Mouse (Mus musculus) stomach, embryonic 14.5 days (tissue): ENCODE measurements at regions not wholly inside any gene's neighbourhood (a gene's known extent, or its start where the extent isn't known, plus 50 kb on each side); places are given as distances from the start of the nearest gene placed in this dataset.

Experiments
- ATAC-seq: fragments of 200-750 bp; cut with Nextera tagmentation; 2 replicates; pipeline ENCODE4 v1.8.0; 2017; ENCODE audit warnings: low read depth, moderate TSS enrichment; ENCODE audit not compliant: insufficient number of reproducible peaks, insufficient read depth, low FRiP score
- H3K27ac ChIP-seq: fragments of 300-500 bp; sonication (generic); 2 replicates; pipeline ENCODE4 v1.5.1; 2014; ENCODE audit warnings: mild to moderate bottlenecking, low read length, moderate library complexity, mixed read lengths
- H3K27me3 ChIP-seq: fragments of 300-500 bp; sonication (generic); 2 replicates; pipeline ENCODE4 v1.6.1; 2014; ENCODE audit warnings: low read length, control low read depth, mixed read lengths; ENCODE audit not compliant: control insufficient read depth, insufficient read depth
- H3K36me3 ChIP-seq: fragments of 300-500 bp; sonication (generic); 2 replicates; pipeline ENCODE4 v1.6.1; 2014; ENCODE audit warnings: mild to moderate bottlenecking, control low read depth, low read length, moderate library complexity, mixed read lengths; ENCODE audit not compliant: control insufficient read depth, insufficient read depth
- H3K4me1 ChIP-seq: fragments of 300-500 bp; sonication (generic); 2 replicates; pipeline ENCODE4 v1.6.1; 2014; ENCODE audit warnings: low read length, control low read depth, mixed read lengths; ENCODE audit not compliant: control insufficient read depth, insufficient read depth
- H3K4me2 ChIP-seq: fragments of 300-500 bp; sonication (generic); replicated peaks from 2 replicates; pipeline ENCODE4 v1.6.1; 2014; ENCODE audit warnings: low read depth, low read length, control low read depth
- H3K4me3 ChIP-seq: fragments of 300-500 bp; sonication (generic); 2 replicates; pipeline ENCODE4 v1.5.1; 2014; ENCODE audit warnings: low read depth, low read length, control low read depth
- H3K9ac ChIP-seq: fragments of 300-500 bp; sonication (generic); replicated peaks from 2 replicates; pipeline ENCODE4 v1.6.1; 2014; ENCODE audit warnings: low read depth, mild to moderate bottlenecking, control low read depth, low read length, moderate library complexity, mixed read lengths
- H3K9me3 ChIP-seq: fragments of 300-500 bp; sonication (generic); 2 replicates; pipeline ENCODE4 v1.6.1; 2016; ENCODE audit warnings: low read depth, low read length, control low read depth; ENCODE audit not compliant: control insufficient read depth
- WGBS: fragments of 180-500 bp; shearing (Covaris S2); extraction: QIAGEN DNeasy Blood & Tissue Kit; methylation state at CpG from one replicate; pipeline ENCODE4 v1.1.7; 2014; 5-methylcytosine and 5-hydroxymethylcytosine counted together

GRCm38 (mm10) chr1:76664381-76664780 is 850.5 kb downstream of the Epha4 start:
- 73% methylated on average over 4 of the region's 4 CpGs for WGBS
- Histone ChIP-seq H3K36me3 (no peaks in the 10 kb centered on the region), H3K4me1 (no peaks in the 10 kb centered on the region), H3K27ac (no peak overlapping the region), H3K9me3 (no peaks in the 10 kb centered on the region), H3K4me2 (no peak overlapping the region), H3K9ac (no peak overlapping the region), H3K4me3 (no peak overlapping the region), H3K27me3 (no peaks in the 10 kb centered on the region)
- ATAC-seq, result no peak

GRCm38 (mm10) chr1:76676836-76677235 is 838.1 kb downstream of the Epha4 start:
- ATAC-seq, result no peak
- H3K4me3 ChIP-seq, result no peak overlapping the region
- H3K9me3 ChIP-seq, result no peaks in the 10 kb centered on the region
- H3K9ac ChIP-seq, result no peak overlapping the region
- no peaks in the 10 kb centered on the region for H3K36me3 ChIP-seq
- no peak overlapping the region for H3K4me2 ChIP-seq
- 57% methylated on average over 6 of the region's 6 CpGs for WGBS
- no peaks in the 10 kb centered on the region for H3K4me1 ChIP-seq
- no peak overlapping the region for H3K27ac ChIP-seq
- no peaks in the 10 kb centered on the region for H3K27me3 ChIP-seq

- WGBS, result 80% methylated on average over 2 of the region's 2 CpGs
These were observed 809.3 kb downstream of the Epha4 start for GRCm38 (mm10) chr1:76705556-76705955.

GRCm38 (mm10) chr1:76717639-76718292 is 797.1 kb downstream of the Epha4 start:
- 49% methylated on average over 11 of the region's 11 CpGs for WGBS
- ATAC-seq, result no peak
- no peaks in the 10 kb centered on the region for H3K27me3 ChIP-seq

More at GRCm38 (mm10) chr1:76705556-76705955, 809.3 kb downstream of the Epha4 start:
- no peak for ATAC-seq
- Histone ChIP-seq H3K27me3 (no peaks in the 10 kb centered on the region), H3K9me3 (no peaks in the 10 kb centered on the region), H3K4me2 (no peak overlapping the region), H3K27ac (no peak overlapping the region), H3K4me3 (no peak overlapping the region), H3K9ac (no peak overlapping the region), H3K36me3 (no peaks in the 10 kb centered on the region), H3K4me1 (no peaks in the 10 kb centered on the region)

DNA sequence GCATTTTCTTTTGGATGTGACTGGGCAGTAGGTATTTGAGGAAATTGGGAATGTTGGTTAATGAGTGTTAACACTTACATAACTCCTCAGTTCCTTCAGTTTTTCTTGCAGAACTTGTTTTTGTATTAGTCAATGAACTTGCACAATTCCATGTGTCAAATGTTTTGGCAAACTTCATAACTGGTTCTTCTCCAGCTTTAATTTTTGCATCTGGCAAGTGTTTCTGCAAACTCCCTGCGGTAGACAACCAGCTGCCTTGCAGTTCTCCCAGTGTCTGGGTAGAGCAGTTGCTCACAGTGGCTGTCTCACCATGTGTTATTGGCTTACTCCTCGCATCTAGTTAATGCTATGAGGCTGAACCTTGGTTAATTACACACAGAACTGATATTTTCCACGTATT is 790.4 kb downstream of the Epha4 start:
- Histone ChIP-seq H3K27me3 (no peaks in the 10 kb centered on the region), H3K4me2 (no peak overlapping the region), H3K9ac (no peak overlapping the region), H3K9me3 (no peaks in the 10 kb centered on the region), H3K4me3 (no peak overlapping the region), H3K27ac (no peak overlapping the region), H3K4me1 (no peaks in the 10 kb centered on the region), H3K36me3 (no peaks in the 10 kb centered on the region)
- ATAC-seq, result no peak
- WGBS, result 72% methylated on average over 3 of the region's 3 CpGs

More at GRCm38 (mm10) chr1:76717639-76718292, 797.1 kb downstream of the Epha4 start:
- H3K4me2 ChIP-seq, result no peak overlapping the region
- H3K4me1 ChIP-seq, result no peaks in the 10 kb centered on the region
- H3K27ac ChIP-seq, result no peak overlapping the region
- H3K36me3 ChIP-seq, result no peaks in the 10 kb centered on the region
- no peak overlapping the region for H3K9ac ChIP-seq
- H3K9me3 ChIP-seq, result no peaks in the 10 kb centered on the region
- no peak overlapping the region for H3K4me3 ChIP-seq

- Histone ChIP-seq H3K4me1 (no peaks in the 10 kb centered on the region), H3K4me2 (no peak overlapping the region), H3K27ac (no peak overlapping the region), H3K27me3 (no peaks in the 10 kb centered on the region), H3K36me3 (no peaks in the 10 kb centered on the region), H3K9ac (no peak overlapping the region), H3K4me3 (no peak overlapping the region), H3K9me3 (no peaks in the 10 kb centered on the region)
- ATAC-seq, result no peak
- WGBS, result 75% methylated on average over 1 of the region's 1 CpGs
These were observed 777.9 kb downstream of the Epha4 start for GRCm38 (mm10) chr1:76737003-76737402.

GRCm38 (mm10) chr1:76737663-76738062 is 777.2 kb downstream of the Epha4 start:
- 84% methylated on average over 2 of the region's 2 CpGs for WGBS

DNA sequence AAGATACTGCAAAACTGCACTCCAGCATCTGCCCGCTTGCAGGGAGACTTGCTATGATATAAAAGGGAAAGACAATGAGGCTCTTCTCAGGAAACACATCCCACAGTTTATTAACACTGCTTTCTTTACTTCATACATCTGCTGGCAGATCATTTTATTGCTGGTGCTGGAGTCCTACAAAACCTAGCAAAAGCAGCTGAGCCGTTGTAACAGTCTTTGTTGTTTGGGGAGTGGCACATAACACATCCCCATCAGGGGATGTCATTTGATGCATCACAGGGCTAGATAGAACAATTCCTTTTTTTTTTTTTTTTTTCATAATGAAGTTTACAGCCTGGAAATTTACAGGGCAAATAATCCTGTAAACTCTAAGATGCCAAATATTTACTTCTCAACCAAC is 742.2 kb downstream of the Epha4 start:
- Histone ChIP-seq H3K4me1 (no peaks in the 10 kb centered on the region), H3K27ac (no peak overlapping the region), H3K27me3 (no peaks in the 10 kb centered on the region), H3K9me3 (no peaks in the 10 kb centered on the region), H3K36me3 (no peaks in the 10 kb centered on the region), H3K9ac (no peak overlapping the region), H3K4me2 (no peak overlapping the region), H3K4me3 (no peak overlapping the region)
- WGBS, result 70% methylated on average over 2 of the region's 2 CpGs
- no peak for ATAC-seq

More at GRCm38 (mm10) chr1:76737663-76738062, 777.2 kb downstream of the Epha4 start:
- H3K4me1 ChIP-seq, result no peaks in the 10 kb centered on the region
- H3K4me3 ChIP-seq, result no peak overlapping the region
- no peak overlapping the region for H3K9ac ChIP-seq
- no peak overlapping the region for H3K27ac ChIP-seq
- H3K27me3 ChIP-seq, result no peaks in the 10 kb centered on the region
- H3K36me3 ChIP-seq, result no peaks in the 10 kb centered on the region
- H3K9me3 ChIP-seq, result no peaks in the 10 kb centered on the region
- H3K4me2 ChIP-seq, result no peak overlapping the region
- ATAC-seq, result no peak

DNA sequence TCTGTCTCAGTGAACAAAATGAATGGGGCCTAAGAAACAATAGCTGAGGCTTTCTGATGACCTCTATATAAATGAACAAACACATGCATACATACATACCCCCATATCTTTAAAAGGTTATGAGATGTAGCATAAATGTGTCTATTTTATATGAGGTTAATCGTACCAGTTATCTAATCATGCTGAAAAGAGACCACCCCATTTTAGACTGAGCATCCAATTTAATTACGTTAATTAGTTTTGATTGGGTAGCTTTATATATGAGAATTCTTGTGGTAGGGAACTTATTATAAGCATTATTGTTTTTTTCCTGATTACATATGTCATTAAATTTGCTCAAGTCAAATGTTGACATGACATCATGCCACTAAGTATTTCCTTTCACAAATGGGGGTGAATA is 728.0 kb downstream of the Epha4 start:
- no peaks in the 10 kb centered on the region for H3K4me1 ChIP-seq
- no peaks in the 10 kb centered on the region for H3K9me3 ChIP-seq
- no peaks in the 10 kb centered on the region for H3K27me3 ChIP-seq
- H3K4me2 ChIP-seq, result no peak overlapping the region
- no peak overlapping the region for H3K4me3 ChIP-seq
- H3K9ac ChIP-seq, result no peak overlapping the region
- H3K36me3 ChIP-seq, result no peaks in the 10 kb centered on the region
- no peak for ATAC-seq
- WGBS, result 94% methylated on average over 2 of the region's 2 CpGs
- H3K27ac ChIP-seq, result no peak overlapping the region
